Mouse (Mus musculus): ENCODE measurements around the gene Cfap77.

Cfap77 gene

DNA sequence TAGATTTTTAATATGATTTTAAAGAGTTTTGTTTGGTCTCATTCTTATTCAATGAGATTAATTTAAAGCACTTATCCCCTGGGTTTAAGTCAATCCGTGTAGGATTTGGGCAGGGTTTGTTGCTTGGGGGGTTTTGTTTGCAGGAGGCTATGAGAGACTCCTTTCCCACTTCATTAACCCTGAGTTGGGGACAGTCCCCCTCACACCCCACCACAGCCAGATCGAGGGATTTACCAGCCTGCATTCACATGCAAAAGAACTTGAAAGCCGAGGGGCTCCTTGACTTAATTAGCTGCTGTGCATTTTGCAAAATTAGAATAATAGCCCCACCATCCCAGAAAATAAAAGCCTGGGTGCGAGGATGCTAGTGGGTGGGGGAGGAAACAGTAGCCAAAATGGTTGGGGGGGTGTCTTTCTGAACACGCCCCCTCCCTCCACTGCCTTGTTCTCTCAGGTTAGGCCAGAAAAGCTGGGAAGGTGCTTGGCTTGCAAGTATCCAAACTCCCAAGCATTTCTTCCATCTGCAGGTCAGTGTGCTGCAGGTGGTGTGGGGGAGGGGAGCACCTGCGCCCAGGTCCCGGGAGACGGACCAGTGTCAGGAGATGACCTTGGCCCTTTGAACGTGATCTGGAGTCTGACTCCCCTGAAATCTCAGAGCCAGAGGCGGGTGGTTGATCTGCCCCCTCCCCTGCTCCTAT is 147.0 kb downstream of the Cfap77 start:
- DNase-seq (ENCODE audit: low spot score in 2 of 2) = no peak

DNA sequence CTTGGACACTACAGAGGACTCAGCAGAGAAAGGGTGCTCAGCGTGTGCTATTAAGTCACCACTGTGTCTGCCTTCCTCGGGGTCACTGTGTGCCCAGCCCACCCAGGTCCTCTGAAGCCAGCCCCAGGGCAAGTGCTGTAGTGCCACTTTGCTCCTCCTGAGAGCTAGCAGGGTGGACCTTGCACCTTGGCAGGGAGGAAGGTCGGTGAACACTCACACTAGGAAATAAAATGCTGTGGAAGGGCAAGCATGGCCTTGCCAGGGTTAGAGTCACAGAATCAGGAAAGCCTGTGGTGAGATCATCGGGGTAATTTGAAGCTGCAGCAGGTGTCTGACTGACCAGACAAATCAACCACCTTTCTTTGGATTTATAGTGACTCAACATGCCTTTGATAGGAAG is 149.3 kb downstream of the Cfap77 start:
- DNase-seq (ENCODE audit: low spot score in 2 of 2) = no peak

DNA sequence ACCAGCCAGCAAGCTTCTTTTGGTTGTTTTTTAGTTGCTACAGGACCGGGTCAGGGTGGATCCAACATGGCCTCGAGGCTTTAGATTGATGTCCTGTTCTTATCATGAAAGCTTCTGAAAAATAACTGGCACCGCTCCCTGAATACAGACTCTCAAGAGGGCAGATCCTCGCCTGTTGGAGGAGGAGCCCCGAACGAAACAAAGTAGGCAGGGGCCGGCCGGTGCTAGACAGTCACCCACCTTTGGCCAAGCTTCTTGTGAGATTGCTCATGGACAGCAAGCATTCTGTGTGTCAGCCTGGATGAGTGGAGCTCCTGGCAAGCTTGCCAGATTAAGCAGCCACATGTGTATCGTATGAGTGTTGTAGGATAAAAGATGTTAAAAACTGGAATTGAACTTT is 150.1 kb downstream of the Cfap77 start:
- no peak for DNase-seq (ENCODE audit: low spot score in 2 of 2)

DNA sequence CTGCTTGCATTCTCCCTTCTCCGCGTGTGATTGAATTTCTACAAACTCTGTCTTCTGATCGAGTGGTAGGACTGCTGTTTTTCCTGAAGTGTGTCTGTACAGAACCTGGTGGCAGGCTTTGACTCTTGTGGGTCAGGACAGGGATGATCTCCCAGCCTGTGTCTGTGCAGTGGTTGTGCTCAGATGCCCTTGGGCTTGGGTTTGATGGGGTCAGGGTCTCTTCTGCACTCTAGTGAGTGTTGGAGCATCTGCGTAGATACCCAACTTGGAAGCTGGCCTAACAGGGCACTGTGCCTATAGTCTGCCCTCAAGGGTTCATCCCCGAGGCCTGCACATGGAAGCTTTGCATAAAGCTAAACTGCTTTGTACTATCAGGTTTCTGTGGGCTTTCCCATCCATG is 151.0 kb downstream of the Cfap77 start:
- DNase-seq (ENCODE audit: low spot score in 2 of 2) = no peak

DNA sequence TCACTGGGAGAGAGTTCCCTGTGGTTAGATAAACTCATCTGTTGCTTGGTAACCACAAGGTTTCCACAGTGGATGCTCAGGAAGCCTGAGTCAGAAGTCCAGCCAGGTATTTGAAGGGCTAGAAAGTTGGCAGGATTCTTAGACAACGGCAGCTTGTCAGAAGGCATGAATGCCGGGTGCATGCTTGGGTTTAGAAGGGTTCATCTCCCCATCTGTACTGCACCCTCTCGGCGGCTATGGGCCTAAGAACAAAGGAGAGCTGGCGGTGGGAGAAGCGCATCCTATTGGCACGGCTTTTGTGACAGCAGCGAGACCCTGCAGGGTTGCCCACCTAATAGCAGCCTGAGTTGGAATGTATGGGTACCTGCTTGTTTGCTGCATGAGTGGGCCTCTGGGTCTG is 152.6 kb downstream of the Cfap77 start:
- DNase-seq (ENCODE audit: low spot score in 2 of 2) = no peak

DNA sequence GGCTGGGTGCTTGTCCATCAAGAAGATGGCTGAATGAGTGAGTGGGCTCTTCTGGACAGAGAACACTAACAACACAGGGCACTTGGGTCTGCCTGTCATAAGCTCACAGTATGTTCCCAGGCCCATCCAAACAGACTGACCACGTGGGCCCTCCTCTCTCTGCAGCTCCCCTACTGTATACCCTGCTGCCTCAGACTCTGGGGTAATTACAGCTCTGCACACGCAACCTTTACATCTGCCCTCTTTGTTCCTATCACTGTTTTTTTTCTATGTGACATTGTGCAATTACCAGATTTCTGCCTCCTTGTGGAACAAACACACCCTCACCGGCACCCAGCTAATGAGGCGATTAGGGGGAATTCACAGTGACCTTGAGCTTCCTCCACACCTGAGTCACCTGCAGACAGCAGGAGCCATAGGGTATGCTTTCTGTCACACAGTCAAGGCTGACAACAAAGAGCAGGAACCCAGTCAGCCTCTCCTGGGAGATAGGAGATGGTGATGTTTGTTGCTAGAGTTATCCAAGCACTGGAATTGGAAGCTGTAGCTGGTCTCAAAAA is 157.4 kb downstream of the Cfap77 start:
- no peak for DNase-seq (ENCODE audit: low spot score in 2 of 2)

DNA sequence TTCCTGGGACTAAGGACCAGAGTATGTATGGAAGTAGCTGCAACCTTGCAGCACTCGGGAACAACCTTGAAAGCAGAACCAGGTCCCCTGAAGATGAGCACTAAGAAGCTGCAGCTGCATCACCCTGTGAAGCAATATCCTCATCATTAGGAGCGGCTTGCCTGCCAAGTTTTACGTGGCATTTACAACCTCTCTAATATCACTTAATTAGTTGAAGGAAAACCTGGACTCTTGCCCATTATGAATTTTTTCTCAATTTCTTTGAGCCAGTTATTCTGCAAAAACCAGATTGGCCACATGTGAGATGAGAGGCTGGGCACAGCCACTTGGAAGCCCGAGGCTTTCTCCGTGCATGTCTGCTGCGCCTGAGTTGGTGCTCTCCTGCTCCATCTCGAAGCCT is 159.0 kb downstream of the Cfap77 start:
- DNase-seq (ENCODE audit: low spot score in 2 of 2) = no peak

DNA sequence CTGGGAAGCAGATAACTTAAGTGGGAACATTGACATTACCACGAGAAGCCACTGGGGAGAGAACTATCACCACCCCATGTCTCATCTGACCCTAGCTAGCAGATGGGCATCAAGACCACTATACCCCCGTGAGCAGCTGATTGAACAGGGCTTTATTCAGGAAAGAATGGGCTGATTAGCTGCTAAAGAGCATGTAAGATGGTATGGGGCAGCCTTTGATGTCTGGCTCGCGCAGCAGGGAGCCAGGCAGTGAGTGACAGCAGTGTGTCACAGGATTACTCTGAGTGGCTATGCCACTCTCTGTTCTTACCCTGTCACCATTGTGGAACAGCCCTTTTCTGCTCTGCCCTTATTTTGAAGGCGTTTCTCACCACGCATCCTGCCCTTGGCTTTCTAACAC is 161.3 kb downstream of the Cfap77 start:
- no peak for DNase-seq (ENCODE audit: low spot score in 2 of 2)

DNA sequence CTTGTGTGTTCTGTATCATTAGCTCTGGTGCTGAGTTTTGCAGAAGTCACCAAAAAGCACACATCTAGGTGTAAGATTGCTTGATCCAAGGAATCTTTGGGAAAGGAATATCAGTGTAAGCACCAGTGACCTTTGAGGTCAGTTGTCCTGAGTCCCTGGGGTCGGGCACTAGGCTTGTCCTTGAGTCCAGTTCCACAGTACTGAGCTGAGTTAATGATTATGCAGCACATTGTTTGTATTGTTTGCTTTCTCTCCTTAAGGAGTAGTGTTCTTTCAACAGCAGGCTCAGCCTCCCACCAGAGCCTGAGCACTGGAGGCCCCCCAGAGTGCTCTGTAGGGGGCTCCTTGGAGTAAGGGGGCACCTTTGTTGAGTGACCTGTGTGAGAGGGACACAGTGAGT is 162.1 kb downstream of the Cfap77 start:
- no peak for DNase-seq (ENCODE audit: low spot score in 2 of 2)

DNA sequence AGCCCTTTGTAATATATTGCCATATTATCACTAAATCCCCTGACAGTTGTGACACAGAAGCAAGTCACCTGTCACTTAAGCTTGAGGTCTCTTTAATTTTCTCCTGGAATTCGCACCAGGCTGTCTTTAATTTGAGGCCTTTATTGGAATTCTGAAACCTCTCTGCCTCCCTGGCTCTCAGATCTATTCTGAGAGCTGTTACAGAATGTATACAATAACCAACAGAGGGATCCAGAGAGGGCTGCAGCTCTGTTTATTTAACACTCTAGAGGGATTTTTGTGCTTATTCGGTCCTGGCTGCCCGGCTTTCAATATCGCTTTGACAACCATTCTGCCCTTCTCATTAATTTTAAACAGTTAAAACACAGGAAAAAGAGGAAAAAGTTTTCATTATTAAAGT is 170.0 kb downstream of the Cfap77 start:
- DNase-seq (ENCODE audit: low spot score in 2 of 2) = no peak

DNA sequence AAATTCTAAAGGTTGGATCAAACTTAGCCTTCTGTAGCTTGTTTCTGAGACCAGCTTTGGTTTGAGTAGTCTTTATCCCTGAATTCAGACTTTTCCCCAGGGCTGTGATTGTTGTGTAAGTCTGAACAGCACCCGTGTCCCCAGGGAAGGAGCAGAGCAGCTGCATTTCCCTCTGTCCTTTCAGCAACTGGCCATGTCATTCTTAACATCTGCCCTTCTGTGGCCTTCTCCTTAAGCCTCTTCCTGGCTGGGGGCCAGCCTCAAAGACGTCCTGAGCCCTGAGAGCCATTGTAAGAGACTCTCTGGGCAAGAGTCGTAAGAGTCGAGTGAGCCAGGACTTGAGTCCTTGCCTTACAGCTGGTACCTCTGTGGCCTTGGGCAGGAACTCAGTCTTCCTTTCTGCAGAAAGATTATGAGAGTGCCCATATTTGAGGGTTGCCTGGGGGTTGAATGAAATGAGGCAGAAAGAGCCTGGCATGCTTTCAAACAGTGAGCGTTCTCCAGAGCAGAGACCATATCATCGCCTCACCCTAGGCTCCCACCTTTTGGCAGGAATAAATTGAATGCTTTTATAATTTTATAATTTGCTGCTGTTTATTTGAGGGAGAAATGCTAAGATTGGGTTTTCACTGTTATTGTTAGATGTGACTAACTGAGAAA is 171.9 kb downstream of the Cfap77 start:
- DNase-seq (ENCODE audit: low spot score in 2 of 2) = no peak

DNA sequence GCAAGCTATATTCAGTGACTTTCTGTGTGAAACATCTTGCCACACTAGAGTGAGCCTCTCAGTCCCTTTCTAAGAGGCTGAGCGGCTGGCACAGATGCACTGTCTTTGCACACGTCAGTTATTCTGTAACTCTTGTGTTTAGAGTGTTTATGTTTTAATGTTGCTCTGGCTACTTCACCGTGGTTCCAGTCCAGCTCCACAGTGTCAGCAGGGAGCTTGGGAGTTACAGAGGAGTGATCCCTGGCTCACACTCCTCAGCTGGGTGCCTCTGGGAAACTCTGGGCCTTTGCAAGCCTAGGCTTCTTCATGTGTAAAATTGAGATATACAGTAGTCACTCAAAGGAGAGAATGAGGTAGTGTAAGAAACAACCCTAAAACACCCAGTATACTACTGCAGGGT is 172.8 kb downstream of the Cfap77 start:
- no peak for DNase-seq (ENCODE audit: low spot score in 2 of 2)

DNA sequence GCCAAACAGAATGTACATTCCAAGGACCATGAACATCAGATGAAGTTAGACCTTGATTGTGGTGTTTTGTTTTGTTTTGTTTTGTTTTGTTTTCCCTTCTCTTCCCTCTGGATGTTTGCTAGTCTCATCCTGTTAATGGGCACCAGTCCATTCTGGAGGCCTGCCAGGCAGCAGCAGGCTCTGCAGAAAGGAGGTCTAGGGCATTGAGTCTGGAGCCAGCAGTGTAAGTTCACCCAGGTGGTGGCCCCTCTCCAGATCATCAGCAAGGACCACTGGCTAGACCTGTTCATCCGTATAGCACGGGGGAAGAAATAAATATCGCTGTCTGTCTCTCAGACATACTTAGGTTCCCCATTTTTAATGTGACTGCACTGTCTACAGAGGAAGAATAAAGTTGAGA is 173.6 kb downstream of the Cfap77 start:
- no peak for DNase-seq (ENCODE audit: low spot score in 2 of 2)
